Mouse (Mus musculus) thymus, postnatal 36 days (tissue): Measurements from ENCODE around the gene Ccdc155.
"Not testable (repeated sequence)": the region's sequence is repeated elsewhere in the genome, so short reads cannot be mapped to it uniquely, and the experiment has no call there.

Source experiments
- DNase-seq, 2 experiments: peaks; one replicate each; pipeline ENCODE4 v3.0.0; 2022; ENCODE audit warnings: mixed read lengths in 2 of 2

Ccdc155 gene

GRCm38 (mm10) chr7:45162996-45163615, 41.6 kb downstream of the Ccdc155 start:
- no peak for DNase-seq

- DNase-seq: no peak
Observed at GRCm38 (mm10) chr7:45162551-45162950, 42.1 kb downstream of the Ccdc155 start.

DNA sequence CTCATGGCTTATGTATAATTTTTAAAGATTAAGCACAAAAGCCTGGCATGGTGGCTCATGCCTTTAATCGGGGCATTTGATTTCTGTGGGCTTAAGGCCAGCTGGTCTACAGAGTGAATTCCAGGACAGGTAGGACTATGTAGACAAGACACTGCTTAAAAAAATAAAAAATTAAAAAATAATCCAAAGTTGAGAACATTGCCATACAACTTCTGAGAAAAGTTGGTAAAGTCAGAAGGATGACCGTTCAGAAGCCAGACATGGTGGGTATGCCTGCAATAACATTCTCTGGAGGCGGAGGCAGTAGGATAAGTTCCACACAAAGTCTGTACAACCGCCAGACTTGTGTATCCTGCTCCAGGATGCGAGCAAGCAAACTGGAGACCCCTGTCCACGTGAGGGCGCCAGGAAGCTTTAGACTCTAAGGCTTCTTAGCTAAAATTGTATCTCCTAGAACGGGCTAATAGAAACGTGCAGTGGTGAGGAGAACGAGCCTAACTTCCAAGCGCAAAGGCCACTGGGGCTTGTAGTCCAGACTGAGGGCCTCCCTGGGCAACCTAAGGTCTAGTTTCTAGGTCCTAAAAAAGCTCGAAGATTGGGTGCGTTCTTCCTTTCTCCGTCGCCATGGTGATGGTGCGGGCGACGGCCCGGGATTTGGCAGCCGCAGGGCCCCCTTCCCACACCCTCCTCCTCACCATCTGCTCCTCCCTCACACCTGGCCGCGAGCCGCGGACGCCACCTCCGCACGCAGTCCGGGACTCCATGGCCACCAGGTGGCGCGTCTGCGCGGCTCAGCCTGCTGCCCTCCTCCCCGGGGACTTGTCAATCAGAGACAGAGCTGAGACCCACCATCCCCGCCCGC, 42.8 kb downstream of the Ccdc155 start:
- DNase-seq: peak; percentile 90 to 92

- no peak for DNase-seq
Observed at GRCm38 (mm10) chr7:45160866-45161265, 43.8 kb downstream of the Ccdc155 start.

DNA sequence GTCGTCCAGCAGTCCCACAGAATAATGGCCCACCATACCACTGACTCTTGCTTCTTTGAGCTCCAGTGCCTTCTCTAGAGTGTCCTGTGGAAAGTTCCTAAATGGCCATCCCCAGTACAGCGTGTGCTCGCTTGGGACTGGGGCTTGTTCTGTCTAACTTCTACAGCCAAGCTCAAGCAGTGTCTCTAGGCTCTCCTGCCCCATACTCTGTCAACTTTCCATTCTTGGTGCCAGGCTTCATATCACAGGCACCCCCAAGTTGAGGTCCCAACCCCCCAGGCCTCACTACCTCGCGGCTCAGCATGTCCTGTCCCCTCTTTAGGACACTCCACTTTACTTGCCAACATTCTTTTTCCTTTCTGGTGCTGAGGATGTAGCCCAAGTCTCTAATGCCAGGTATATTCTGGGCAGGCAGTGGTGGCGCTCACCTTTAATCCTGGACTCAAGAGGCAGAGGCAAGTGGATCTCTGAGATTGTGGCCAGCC, 44.3 kb downstream of the Ccdc155 start:
- DNase-seq: no peak

DNA sequence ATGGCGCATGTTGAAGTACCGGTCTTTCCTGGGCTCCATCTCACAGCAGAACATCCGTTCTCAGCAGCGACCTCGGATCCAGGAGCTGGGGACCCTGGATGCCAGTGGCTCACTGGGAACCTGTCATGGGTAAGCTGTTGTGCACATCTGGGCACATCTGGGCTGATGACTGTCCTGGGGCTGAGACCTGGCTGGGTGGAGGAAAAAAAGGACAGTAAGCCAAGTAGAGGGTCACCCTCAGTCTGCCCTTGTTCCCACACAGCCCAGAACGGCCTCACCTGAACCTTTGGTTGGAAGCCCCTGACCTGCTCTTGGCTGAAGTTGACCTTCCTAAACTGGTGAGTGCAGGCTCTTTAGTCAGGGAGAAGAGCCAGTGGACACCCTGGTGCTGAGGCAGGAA, 45.7 kb downstream of the Ccdc155 start:
- no peak for DNase-seq

- DNase-seq: no peak
Observed at GRCm38 (mm10) chr7:45157459-45157858, 47.2 kb downstream of the Ccdc155 start.

DNA sequence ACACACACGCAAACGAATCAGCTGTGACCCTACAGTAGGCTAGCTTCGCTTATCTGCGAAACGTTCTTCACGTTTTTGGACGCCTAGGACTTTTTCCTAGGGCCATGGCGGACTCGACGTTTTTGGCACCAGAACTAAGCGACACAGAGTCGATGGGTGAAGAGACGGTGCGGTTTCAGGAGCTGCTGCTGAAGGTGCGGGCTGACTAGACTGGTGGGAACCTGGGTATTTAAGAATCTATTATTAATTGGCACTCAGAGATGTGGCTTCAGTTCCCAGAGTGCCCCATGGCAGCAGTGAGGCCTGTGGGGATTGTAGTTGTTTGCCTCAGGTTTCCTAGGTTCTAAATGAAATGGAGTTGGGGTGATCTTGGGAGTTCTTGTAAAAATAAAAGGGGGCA, 48.5 kb downstream of the Ccdc155 start:
- DNase-seq: no peak

GRCm38 (mm10) chr7:45155590-45155989, 49.1 kb downstream of the Ccdc155 start:
- DNase-seq: no peak

DNA sequence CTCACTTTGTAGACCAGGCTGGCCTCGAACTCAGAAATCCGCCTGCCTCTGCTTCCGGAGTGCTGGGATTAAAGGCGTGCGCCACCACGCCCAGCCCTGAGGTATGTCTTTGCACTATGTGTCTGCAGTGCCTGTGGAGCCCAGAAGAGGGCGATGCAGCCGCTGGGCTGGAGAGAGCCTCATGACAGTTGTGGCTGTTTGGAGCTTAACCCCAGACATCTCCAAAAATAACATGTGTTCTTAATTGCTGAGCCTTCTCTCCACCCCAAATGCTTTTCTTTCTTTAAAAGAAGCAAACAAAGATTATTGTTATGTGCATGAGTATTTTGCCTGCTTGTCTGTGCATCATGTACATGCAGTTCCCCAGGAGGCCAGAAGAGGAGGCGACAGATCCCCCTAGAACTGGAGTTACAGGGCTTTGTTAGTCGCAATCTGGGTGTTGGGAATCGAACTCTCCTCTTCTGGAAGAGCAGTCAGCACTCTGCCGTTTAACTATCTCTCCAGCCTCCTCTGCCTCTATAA, 49.6 kb downstream of the Ccdc155 start:
- peak; percentile 36 to 64 for DNase-seq

GRCm38 (mm10) chr7:45154096-45154992, 50.3 kb downstream of the Ccdc155 start, which contains the start of the genes Pih1d1 and Aldh16a1:
Gene Pih1d1, plus strand, starts transcription at chr7:45154303.
Gene Aldh16a1, minus strand, starts transcription at chr7:45154584.
- peak; percentile 97 to 98 for DNase-seq

- no peak for DNase-seq
Observed at GRCm38 (mm10) chr7:45153586-45153985, 51.1 kb downstream of the Ccdc155 start.

DNA sequence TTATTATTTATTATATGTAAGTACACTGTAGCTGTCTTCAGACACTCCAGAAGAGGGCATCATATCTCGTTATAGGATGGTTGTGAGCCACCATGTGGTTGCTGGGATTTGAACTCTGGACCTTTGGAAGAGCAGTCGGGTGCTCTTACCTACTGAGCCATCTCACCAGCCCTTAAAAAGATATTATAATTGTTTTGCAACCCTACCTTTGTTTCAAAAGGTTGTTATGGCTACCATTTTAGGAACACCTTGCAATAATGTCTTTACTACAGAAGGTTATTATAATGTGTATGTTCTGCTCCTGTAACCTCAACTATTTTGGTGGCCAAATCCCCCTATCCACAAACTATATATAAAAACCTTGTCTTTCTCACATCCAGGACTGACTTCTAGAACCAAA, 51.6 kb downstream of the Ccdc155 start:
- DNase-seq: not testable (repeated sequence)

GRCm38 (mm10) chr7:45151303-45151702, 53.4 kb downstream of the Ccdc155 start:
- no peak for DNase-seq

- no peak for DNase-seq
Observed at GRCm38 (mm10) chr7:45150321-45150720, 54.4 kb downstream of the Ccdc155 start.

DNA sequence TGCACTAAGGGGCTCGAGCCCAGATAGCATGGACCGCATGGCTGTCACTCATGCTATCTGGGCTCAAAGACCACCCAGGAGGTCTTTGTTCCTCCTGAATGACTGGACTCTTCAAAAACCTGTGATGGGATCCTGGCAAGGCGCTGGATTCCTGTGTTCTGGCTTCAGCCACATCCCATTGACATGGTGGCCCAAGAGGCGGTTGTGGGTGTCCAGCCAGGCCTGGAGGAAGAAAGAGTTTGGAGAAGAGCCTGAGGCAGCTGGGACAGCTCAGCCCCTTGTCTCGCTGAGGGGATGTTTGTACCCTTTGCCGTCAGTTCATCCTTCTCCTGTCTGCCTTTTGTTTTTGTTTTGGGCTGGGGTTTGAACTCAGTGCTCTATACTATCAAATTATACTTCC, 55.1 kb downstream of the Ccdc155 start:
- DNase-seq: no peak

DNA sequence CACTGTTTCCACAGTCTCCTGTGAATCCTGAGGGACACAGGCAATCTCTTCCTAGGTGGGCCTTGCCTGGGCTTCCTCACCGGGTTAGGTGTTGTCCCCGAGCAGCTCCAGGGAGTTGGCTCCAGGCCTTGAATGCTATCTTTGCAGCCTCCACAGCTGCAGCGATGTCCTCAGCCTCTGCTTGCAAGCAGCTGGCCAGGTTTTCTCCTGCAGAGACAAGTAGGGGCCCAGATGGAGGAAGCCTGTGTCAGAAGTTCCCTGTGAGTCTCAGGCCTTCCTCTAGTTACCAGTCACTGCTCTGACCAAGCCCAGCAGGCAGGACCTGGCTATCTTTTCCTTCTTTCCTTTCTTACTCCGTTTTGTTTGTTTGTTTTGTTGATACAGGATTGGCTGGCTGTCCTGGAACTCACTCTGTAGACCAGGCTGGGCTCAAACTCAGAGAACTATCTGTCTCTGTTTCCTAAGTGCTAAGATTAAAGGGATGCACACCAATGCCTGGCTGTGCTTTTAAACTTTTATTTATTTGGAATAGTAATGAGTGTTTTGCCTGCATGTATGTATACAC, 56.1 kb downstream of the Ccdc155 start:
- DNase-seq: no peak

- no peak for DNase-seq
Observed at GRCm38 (mm10) chr7:45147899-45148298, 56.8 kb downstream of the Ccdc155 start.

DNA sequence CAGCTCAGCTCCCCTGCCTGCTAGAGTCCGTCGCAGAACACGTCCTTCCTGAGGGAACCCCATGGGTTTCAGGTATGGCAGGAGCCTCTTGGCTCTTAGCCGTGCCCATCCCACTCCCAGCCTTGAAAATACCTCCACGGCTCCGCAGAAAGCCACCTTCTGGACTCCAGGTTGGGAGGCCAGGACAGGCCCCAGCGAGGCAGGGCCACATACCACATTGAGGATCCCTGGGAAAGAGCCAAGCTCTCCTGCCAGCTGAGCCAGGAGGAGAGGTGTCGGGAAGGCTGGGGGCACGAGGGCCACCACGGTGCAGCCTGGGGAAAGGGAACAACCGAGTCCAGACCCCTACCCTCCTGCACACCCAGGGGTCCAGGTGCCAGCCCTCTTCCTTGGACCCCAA, 57.4 kb downstream of the Ccdc155 start:
- no peak for DNase-seq

DNA sequence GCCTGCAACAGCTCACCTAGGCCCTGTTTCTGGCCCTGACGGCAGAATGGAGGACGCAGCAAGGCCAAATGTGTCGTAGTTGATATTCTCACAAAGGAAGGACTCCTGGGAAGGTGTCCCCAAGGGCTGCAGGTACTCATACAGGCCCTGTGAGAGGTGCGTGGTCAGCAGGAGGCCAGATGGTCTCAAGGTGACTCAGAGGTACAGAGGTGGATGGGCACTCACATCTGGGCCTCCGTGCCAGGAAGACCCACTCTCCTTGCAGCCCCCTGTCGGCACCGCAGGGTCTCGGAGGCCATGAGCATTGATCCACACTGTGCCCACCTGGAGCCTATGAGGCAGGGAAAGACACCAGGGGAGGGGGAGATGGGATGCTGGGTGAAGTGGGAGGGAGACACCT, 59.2 kb downstream of the Ccdc155 start:
- DNase-seq: no peak

DNA sequence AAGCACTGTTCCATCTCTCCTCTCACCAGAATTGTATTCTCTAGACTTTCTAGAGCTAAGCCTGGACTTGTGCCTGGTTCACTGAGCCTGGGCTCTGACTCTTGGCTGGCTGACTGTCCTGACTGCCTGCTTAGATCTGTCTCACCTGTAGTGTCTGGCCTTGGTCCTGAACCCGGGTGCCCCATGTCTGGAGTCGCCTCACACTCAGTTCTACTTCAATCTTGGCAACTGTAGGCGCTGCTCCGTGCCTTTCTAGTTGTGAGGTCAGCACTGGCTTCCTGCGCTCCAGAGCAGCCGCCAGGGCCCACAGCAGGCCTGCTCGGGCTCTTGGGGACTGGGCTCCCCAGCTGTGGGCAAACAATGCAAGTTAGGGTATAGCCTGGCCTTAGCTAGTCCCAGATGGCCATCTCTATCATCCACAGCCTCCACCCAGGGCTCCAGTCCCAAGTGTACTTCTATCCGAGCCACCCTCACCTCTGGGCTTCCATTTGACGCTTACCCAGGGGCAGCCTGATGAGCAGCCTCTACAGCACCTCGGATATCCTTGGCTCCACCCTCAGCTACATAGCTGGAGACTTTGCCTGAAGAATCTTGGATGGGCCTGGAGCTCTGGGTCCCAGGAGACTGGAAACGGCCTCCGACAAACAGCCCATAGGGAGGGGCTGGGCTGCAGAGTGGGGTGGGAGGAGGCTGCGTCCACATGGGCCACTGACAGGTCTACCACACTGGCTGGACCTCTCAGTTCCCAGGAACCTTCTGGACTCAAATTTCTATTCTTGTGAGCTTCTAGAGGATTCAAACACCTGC, 60.1 kb downstream of the Ccdc155 start:
- DNase-seq: no peak
